Mouse (Mus musculus) lung, adult 2 months (tissue): ENCODE results near the gene Garnl3.

Experiments
- CTCF ChIP-seq: fragments of 200-500 bp; IDR thresholded peaks from 2 replicates; pipeline ENCODE4 v1.5.1; 2011; ENCODE audit warnings: mild to moderate bottlenecking, low read length, control low read depth; ENCODE audit not compliant: insufficient read depth
- POLR2A ChIP-seq: fragments of 200-500 bp; IDR thresholded peaks from 2 replicates; pipeline ENCODE4 v1.6.1; 2011; ENCODE audit warnings: low read depth, mild to moderate bottlenecking, control low read depth, low read length, borderline replicate concordance; ENCODE audit errors: extremely low read depth

DNA sequence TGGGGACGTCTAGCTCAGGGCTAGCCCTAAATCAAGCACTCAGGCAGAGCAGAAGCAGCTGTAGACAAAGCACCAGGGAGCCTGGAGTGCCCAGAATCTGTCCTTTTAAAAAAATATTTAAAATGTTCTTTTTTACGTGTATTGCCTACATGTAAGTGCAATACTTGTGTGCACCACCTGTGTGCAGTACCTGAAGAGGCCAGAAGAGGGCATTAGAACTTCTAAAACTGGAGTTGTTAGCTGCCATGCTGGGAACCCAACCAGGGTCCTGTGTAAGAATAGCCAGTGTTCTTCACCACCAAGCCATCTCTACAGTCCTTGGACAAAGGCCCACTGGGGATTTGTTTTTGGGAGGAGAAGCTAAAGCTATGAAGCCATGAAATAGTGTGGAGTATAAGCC, 176.9 kb downstream of the Garnl3 start:
- no peak for TF ChIP-seq CTCF
- no peak for TF ChIP-seq POLR2A
